Mouse (Mus musculus) lung, embryonic 14.5 days (tissue): ENCODE results near the gene Zfp69. TPM values are rescaled to one million over a fixed set of nuclear protein-coding genes. Genes with fewer than 3 reads are reported as not detected.

Experiments used
- ATAC-seq: fragments of 200-750 bp; cut with Nextera tagmentation; 2 replicates; pipeline ENCODE4 v1.8.0; 2017; ENCODE audit warnings: mild to moderate bottlenecking, moderate TSS enrichment, moderate library complexity; ENCODE audit not compliant: insufficient read depth
- DNase-seq: peaks from one replicate; pipeline ENCODE4 v3.0.0-alpha.2; 2015
- H3K27ac ChIP-seq: fragments of 300-500 bp; sonication (generic); 2 replicates; pipeline ENCODE4 v1.5.1; 2014; ENCODE audit warnings: low read depth, mild to moderate bottlenecking, moderate library complexity
- H3K27me3 ChIP-seq: fragments of 300-500 bp; sonication (generic); 2 replicates; pipeline ENCODE4 v1.6.1; 2014; ENCODE audit warnings: low read length, control low read depth; ENCODE audit not compliant: insufficient read depth
- H3K36me3 ChIP-seq: fragments of 300-500 bp; sonication (generic); 2 replicates; pipeline ENCODE4 v1.6.1; 2014; ENCODE audit warnings: control low read depth; ENCODE audit not compliant: insufficient read depth
- H3K4me1 ChIP-seq: fragments of 300-500 bp; sonication (generic); 2 replicates; pipeline ENCODE4 v1.6.1; 2014; ENCODE audit warnings: antibody characterized with exemption, control low read depth; ENCODE audit not compliant: insufficient read depth
- H3K4me2 ChIP-seq: fragments of 300-500 bp; sonication (generic); 2 replicates; pipeline ENCODE4 v1.6.1; 2014; ENCODE audit warnings: mild to moderate bottlenecking
- H3K4me3 ChIP-seq: fragments of 300-500 bp; sonication (generic); 2 replicates; pipeline ENCODE4 v1.5.1; 2014; ENCODE audit warnings: low read depth, low read length
- H3K9ac ChIP-seq: fragments of 300-500 bp; sonication (generic); 2 replicates; pipeline ENCODE4 v1.6.1; 2014
- H3K9me3 ChIP-seq: fragments of 300-500 bp; sonication (generic); 2 replicates; pipeline ENCODE4 v1.6.1; 2016; ENCODE audit warnings: low read depth, low read length, control low read depth
- CTCF ChIP-seq: IDR thresholded peaks from 2 replicates; pipeline ENCODE4 v1.5.1; 2016; ENCODE audit warnings: antibody characterized with exemption, low read depth
- WGBS: fragments of 180-500 bp; shearing (Covaris S2); extraction: QIAGEN DNeasy Blood & Tissue Kit; methylation state at CpG from one replicate; pipeline ENCODE4 v1.1.7; 2014; 5-methylcytosine and 5-hydroxymethylcytosine counted together
- polyA plus RNA-seq: library from polyadenylated mRNA; unstranded; fragments of >200 nt; fragmentation: Nextera tagmentation; extraction: Ambion mirVana; gene quantifications from 2 replicates; pipeline ENCODE4 v1.2.1, GENCODE M21; 2014

Zfp69 gene
- 7.8 and 9.4 TPM in 2 replicates for polyA plus RNA-seq

DNA sequence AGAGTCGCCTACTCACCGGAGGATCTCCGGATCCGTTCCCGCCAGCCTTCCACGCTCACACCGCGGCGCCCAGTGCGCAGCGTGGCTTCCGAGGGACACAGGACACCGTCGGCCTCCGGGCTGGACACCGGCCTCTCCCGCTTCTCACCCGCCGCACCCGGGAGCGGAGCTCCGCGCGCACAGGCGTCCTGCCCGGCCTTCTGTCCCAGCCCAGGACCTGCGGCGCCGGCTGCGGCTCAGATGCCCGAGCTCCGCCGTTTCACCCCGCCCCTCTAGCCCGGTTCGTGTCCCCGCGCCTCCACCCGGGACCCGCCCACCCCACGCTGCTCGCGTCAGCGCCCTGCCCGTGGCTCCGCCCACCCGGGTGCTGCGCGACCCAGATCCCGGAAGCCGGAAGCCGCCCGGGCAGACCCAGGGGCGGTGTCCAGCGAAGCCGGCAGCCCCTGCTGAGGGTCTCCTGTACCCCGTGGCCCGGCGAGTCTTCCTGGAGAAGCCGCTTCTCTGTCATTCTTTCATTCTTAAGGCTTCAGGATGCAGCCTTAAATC lies at the start of gene Zfp69:
TSS of gene Zfp69 (minus strand) at position 272 of the 546 bp plus-strand sequence.
- H3K27me3 ChIP-seq = no peaks in the 10 kb centered on the region
- peak; percentile 94 for DNase-seq
- H3K27ac ChIP-seq = peak within 1 kb of the TSS; percentile 92
- peak; percentile 98 for ATAC-seq
- H3K9ac ChIP-seq = peak within 1 kb of the TSS; percentile 81
- H3K4me2 ChIP-seq = peak within 1 kb of the TSS; percentile 88
- H3K9me3 ChIP-seq = no peaks in the 10 kb centered on the region
- peaks cover 5% of the 10 kb centered on the region; the same call in 1 of the 2 replicates for H3K4me1 ChIP-seq
- H3K36me3 ChIP-seq = peaks cover 11% of the 10 kb centered on the region
- peak within 1 kb of the TSS; percentile 81 for H3K4me3 ChIP-seq
- 0% methylated on average over 58 of the region's 60 CpGs for WGBS
- no peak for TF ChIP-seq CTCF

- no peak overlapping the region for H3K9ac ChIP-seq
- H3K27ac ChIP-seq = no peak overlapping the region
- 80% methylated on average over 2 of the region's 2 CpGs for WGBS
- no peak overlapping the region for H3K4me3 ChIP-seq
- peaks cover 25% of the 10 kb centered on the region for H3K4me1 ChIP-seq
- ATAC-seq (no peak), DNase-seq (no peak)
- H3K36me3 ChIP-seq = no peaks in the 10 kb centered on the region
- TF ChIP-seq CTCF = no peak
- H3K4me2 ChIP-seq = no peak overlapping the region
- H3K9me3 ChIP-seq = no peaks in the 10 kb centered on the region
- H3K27me3 ChIP-seq = no peaks in the 10 kb centered on the region
These were observed 49.5 kb upstream of the Zfp69 start for GRCm38 (mm10) chr4:121001042-121001441.

- ATAC-seq = no peak
- Histone ChIP-seq H3K9ac (no peak overlapping the region), H3K27ac (no peak overlapping the region), H3K4me3 (no peak overlapping the region), H3K4me1 (peaks cover 7% of the 10 kb centered on the region), H3K4me2 (no peak overlapping the region), H3K36me3 (no peaks in the 10 kb centered on the region), H3K9me3 (no peaks in the 10 kb centered on the region), H3K27me3 (no peaks in the 10 kb centered on the region)
- WGBS = 42% methylated on average over 1 of the region's 1 CpGs
- TF ChIP-seq CTCF = no peak
- DNase-seq = peak; percentile 70
These were observed 44.4 kb upstream of the Zfp69 start for GRCm38 (mm10) chr4:120995911-120996310.

DNA sequence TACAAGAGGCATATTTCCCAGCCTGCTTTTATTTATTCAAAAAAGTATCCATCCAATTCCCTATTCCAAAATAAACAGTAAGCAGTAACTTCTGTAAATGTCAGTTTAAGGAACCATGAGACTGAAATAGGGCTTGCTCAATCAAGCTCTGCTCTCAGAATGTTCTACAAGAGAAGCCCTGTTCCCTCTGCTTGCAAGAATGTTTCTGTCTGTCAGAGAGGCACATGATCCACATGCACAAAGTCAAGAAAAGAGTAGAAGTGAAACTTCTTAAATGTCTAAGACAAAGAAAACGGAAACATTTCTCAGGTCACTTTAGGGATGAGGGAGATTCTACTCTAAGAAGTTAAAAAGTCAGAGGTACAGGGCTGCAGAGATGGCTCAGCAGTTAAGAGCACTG lies 41.5 kb upstream of the Zfp69 start:
- H3K9me3 ChIP-seq = no peaks in the 10 kb centered on the region
- ATAC-seq (no peak), DNase-seq (no peak)
- H3K27me3 ChIP-seq = no peaks in the 10 kb centered on the region
- H3K36me3 ChIP-seq = no peaks in the 10 kb centered on the region
- H3K4me3 ChIP-seq = no peak overlapping the region
- 88% methylated on average over 1 of the region's 1 CpGs for WGBS
- no peak overlapping the region for H3K9ac ChIP-seq
- peaks cover 7% of the 10 kb centered on the region for H3K4me1 ChIP-seq
- no peak overlapping the region for H3K27ac ChIP-seq
- no peak for TF ChIP-seq CTCF
- no peak overlapping the region for H3K4me2 ChIP-seq

DNA sequence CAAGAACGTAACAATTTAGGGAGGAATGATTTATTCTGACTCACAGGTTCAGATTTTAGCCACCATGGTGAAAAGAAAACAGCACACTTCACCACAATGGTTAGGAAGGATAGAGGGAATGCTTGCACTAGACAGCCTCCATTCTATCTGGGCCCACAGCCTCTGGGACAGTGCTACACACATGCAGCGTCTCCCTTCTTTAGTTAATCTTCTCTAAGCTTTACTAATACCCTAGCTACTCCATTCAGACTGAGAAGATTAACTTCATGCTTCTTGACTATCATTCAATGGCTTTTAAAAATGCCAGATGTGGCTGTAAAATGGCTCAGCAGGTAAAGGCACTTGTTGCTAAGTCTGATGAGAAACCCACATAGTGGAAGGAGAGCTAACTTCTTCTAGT lies 40.8 kb upstream of the Zfp69 start:
- DNase-seq (no peak), ATAC-seq (no peak)

DNA sequence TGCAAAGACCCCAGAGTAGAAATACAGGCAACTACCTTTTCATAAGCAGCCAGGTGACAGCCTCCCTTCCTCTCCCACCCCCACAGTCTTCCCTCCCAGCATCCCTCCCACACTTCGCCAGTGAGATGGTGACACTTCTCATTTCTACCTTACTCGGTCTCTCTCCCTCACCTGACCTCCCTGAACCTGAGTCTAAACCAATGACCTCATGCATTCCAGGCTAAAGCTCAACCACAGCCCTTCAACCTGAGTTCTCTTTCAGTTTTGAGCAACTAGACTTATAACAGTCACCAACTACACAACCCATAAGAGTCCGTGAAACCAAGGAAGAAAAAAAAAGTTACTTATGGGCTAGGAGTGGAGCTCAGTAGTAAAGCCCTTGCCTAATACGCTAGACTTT lies 35.8 kb upstream of the Zfp69 start:
- WGBS = 63% methylated on average over 4 of the region's 4 CpGs
- H3K4me2 ChIP-seq = no peak overlapping the region
- ATAC-seq (no peak), DNase-seq (no peak)
- no peaks in the 10 kb centered on the region for H3K27me3 ChIP-seq
- H3K9me3 ChIP-seq = no peaks in the 10 kb centered on the region
- peaks cover 7% of the 10 kb centered on the region; the same call in 1 of the 2 replicates for H3K36me3 ChIP-seq
- H3K4me1 ChIP-seq = no peaks in the 10 kb centered on the region
- H3K4me3 ChIP-seq = no peak overlapping the region
- TF ChIP-seq CTCF = no peak
- H3K27ac ChIP-seq = no peak overlapping the region
- no peak overlapping the region for H3K9ac ChIP-seq

More for the DNA sequence above, 40.8 kb upstream of the Zfp69 start:
- H3K27me3 ChIP-seq = no peaks in the 10 kb centered on the region
- no peak overlapping the region for H3K27ac ChIP-seq
- H3K4me3 ChIP-seq = no peak overlapping the region
- no peak overlapping the region for H3K4me2 ChIP-seq
- no peaks in the 10 kb centered on the region for H3K36me3 ChIP-seq
- H3K9me3 ChIP-seq = no peaks in the 10 kb centered on the region
- H3K4me1 ChIP-seq = peaks cover 7% of the 10 kb centered on the region
- H3K9ac ChIP-seq = no peak overlapping the region
- WGBS = 84% methylated on average over 2 of the region's 2 CpGs
- no peak for TF ChIP-seq CTCF

DNA sequence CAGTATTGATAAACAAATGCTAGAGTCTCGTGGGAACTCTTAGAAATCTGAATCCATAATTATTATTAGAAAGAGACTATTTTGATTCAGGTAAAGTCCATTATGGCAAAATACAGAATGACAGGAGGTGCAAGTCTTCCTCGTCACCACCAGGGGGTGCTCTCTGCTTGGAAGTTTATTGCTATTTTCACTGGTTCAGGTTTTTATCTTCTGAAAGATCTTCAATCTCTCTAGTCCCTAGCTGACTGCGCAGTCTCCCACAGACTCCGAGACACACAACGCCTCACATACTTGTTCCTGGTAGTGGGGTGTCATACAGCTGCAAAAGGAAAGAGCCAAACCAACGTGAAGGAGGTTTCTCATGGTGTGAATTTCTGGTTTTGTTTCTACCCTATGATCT lies 34.9 kb upstream of the Zfp69 start:
- peak; percentile 91 for TF ChIP-seq CTCF
- ATAC-seq (peak; percentile 74), DNase-seq (peak; percentile 79)
- no peaks in the 10 kb centered on the region for H3K9me3 ChIP-seq
- H3K4me2 ChIP-seq = no peak overlapping the region
- no peak overlapping the region for H3K9ac ChIP-seq
- H3K4me3 ChIP-seq = no peak overlapping the region
- 16% methylated on average over 6 of the region's 6 CpGs for whole genome bisulfite sequencing
- no peaks in the 10 kb centered on the region for H3K27me3 ChIP-seq
- no peaks in the 10 kb centered on the region for H3K4me1 ChIP-seq
- no peak overlapping the region for H3K27ac ChIP-seq
- peaks cover 8% of the 10 kb centered on the region; the same call in 1 of the 2 replicates for H3K36me3 ChIP-seq
